Mouse (Mus musculus) kidney, postnatal 14 days (tissue): ENCODE results near the gene Ncapg2.
A peak's percentile ranks its signal among the peaks of the same experiment; 100 is the strongest.

Source experiments
- DNase-seq: peaks from one replicate; pipeline ENCODE4 v3.0.0; 2022; ENCODE audit warnings: mixed read lengths

Gene Ncapg2

GRCm38 (mm10) chr12:116405045-116405835, at the start of gene Ncapg2:
Gene Ncapg2 (plus strand): TSS chr12:116405402.
- peak; percentile 99 for DNase-seq

DNA sequence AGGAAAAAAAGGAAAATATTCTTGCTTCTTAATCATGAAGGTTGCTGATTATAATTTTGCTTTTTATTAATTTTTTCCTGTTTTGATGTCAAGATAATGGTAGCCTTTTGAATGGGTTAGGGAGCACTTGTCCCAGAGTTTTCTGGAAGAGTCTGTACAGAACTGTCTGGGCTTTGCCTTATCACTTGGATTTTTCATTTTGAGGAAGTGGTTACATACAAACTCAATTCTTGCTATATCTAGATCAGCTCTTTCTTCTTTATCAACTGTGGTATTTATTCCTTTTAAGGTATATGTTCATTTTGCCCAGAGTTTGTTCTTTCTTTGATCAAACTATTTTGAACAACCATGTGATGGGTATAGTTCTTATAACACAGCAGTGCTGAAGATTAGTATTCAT, 43.1 kb upstream of the Ncapg2 start:
- DNase-seq = no peak

DNA sequence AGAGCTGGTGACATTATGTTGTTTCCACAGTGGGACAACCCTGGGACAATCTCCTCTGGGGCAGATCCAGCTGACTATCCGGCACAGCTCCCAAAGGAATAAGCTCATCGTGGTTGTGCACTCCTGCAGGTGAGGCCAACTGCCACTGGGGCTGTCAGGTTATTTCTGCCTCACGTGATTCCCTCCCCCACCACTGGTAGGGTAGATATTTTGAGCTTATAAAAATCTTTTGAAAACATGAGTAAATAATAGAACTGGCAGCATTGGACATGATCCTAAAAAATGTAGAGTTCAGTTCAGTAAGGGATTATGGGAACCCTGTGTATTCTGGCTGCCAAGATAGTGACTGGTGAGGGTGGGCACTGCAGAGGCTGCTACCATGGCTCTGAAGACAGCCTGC, 38.3 kb upstream of the Ncapg2 start:
- no peak for DNase-seq

DNA sequence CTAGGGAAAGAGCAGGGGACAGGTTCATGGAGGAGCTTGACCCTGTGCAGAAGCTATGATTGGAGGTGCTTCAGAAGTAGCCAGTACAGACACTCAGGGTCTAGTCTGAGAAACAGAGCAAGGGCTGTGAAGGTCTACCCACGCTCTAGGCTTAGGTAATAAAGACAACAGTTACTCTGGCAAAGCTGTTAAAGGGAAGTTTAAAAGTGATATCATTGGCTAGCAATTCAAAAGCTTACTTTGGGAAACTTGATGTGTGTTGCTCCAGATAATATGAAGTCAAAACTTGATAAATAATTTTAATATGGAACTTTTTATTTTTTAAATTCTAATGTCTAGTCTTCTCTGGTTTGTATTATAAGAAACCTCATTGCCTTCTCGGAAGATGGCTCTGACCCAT, 37.9 kb upstream of the Ncapg2 start:
- DNase-seq = no peak

DNA sequence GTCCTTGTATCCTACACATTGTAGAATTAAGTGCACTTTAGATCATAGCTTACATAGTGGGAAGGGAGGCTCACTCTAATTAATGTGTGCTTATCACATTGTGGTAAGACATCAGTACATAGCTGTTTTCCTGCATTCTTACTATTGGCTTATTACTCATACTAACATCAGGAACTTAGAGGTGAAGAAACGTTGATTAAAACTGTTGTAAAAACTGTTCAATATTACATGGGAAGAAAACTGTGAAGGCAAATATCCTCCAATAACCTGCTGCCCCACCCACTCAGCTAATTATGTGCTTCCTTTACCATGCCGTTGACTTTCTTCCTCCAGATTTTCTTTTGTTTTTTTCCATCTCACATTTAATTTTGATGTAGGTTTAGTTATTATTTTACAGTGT, 36.3 kb upstream of the Ncapg2 start:
- DNase-seq = no peak

GRCm38 (mm10) chr12:116383101-116383500, 22.1 kb upstream of the Ncapg2 start:
- no peak for DNase-seq

GRCm38 (mm10) chr12:116383995-116384394, 21.2 kb upstream of the Ncapg2 start:
- DNase-seq = no peak

GRCm38 (mm10) chr12:116386802-116387201, 18.4 kb upstream of the Ncapg2 start:
- DNase-seq = no peak

GRCm38 (mm10) chr12:116389868-116390267, 15.3 kb upstream of the Ncapg2 start:
- DNase-seq = no peak

DNA sequence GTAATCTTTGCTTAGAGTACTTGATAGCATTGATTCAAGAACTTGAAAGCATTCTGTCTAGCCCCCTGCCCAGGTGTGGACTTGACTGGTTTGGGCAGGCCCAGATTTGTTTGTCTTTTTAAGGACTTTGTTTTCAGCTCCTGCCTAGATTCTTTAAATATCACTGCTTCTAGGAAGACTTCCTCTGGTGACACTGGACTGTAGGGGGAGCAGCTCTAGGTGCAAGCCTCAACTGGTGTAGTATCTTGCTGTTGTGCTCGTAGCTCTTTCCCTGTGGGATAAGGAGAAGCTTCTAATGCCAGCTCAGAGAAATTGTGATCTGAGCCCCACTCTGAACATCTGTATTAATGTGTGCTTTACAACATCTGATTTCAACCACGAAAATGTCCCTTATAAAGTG, 10.9 kb upstream of the Ncapg2 start:
- no peak for DNase-seq

- DNase-seq = no peak
These were observed 9.9 kb upstream of the Ncapg2 start for GRCm38 (mm10) chr12:116395312-116395711.

DNA sequence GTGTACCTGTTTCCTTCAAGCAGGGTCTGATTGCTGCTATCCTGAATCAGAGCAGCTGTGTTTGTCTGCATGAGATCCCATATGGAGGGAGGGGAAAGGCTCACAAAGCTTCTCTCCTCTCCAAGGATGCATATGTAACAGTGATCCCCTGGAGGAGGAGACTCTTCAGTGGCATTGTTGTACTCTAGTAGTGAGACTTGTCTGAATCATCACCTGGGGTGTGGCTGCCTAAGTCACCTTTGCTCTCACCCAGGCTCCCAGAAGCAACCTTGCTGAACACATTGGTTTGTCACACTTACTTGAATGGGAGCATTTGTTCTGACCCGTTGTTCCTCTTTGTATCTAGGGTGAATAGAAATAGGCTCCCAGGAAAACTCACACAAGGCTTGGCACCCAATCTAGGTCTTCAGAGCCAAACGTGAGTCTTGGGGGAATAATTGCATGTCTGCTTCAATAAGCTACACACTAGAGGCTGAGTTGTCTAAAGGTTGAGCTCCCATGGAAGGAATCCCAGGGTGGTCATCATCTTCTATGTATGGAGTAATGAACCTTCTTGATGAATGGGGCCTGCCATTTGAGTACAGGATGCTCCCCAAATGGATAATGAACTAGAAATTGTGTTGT, 9.0 kb upstream of the Ncapg2 start:
- no peak for DNase-seq

GRCm38 (mm10) chr12:116404012-116404679, 1.1 kb upstream of the Ncapg2 start:
- DNase-seq = peak; percentile 4

DNA sequence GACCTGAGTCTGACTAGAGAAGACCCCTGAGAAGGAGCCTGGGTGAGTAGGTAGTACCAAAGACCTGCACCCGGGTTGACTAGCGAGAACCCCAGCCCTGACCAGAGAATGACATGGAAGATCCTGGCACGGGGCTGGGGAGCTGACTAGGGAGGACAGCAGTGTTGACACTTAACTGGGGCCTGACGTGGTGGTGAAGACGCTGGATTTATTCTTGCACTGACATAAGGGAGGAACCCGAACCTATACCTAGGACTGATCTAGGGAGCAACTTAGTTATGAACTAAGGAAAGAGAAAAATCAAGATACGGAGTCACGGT, 594 bp downstream of the Ncapg2 start:
- DNase-seq = no peak

DNA sequence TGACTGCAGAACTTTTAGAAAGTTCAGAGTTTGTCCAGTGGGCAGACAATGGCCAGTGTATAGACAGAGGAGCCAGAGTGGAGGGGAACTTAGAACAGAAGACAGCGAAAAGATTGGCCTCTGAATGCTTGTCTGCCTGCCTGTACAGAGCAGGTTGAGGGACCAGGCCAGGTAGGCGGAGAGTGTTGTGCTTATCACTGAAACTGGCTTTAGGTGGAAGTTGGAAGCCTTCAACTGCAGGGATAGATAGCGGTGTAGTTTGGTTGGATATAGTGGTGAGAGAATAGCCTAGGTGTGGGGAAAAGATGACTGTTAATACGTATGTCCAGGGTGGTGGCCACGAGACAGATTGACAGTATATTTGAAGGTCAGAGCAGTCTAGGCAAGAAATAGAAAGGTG, 2.7 kb downstream of the Ncapg2 start:
- no peak for DNase-seq

GRCm38 (mm10) chr12:116414941-116415340, 9.7 kb downstream of the Ncapg2 start:
- no peak for DNase-seq

DNA sequence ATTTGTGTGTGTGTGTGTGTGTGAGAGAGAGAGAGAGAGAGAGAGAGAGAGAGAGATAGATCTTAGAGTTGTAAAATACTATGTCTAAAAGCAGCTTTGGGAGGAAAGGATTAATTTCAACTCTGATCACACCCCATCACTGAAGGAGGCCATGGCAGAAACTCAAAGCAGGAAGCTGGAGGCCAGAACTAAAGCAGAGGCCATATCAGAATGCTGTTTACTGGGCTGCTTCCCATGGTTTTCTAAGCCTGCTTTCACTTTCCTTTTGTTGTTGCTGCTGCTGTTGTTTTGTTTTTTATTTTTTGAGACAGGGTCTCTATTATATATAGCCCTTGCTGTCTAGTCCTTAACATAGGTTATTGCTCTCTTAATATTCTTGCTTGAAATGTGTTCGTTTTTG, 11.3 kb downstream of the Ncapg2 start:
- no peak for DNase-seq

DNA sequence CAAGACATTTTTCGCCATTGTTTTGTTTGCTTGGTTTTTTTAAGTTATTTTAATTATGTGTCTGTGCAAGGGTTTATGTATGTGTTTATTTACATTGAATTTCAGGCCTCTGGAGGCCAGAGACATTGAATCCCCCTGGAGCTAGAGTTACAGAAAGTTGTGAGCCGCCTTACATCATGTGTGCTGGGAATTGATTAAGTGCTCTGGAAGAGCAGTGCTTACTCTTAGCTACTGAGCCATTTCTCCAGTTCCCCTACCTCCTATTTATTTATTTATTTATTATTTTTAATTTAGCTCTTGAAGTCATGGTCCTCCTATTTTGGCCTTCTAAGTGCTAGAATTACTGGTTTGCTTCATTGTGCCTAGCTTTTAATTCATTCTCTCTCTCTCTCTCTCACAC, 16.5 kb downstream of the Ncapg2 start:
- DNase-seq = no peak

DNA sequence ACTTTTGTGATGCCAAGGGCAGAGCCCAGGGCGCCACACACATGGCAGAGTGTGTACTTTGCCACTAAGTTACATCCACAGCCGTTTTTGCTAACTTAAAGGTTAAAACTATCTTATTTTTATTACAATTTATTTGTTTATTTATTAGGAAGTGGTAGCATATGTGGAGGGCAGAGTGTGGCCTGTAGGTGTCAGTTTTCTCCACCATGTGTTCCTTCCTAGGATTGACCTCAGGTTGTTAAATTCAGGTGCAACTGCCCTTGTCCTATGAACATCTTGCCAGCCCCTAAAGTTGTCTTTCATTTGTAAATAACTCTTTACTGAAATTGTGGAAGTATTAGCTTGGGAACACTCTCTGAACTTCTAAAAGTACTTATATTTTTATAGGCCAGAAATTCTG, 20.2 kb downstream of the Ncapg2 start:
- no peak for DNase-seq

- DNase-seq = no peak
These were observed 28.5 kb downstream of the Ncapg2 start for GRCm38 (mm10) chr12:116433742-116434141.

- DNase-seq = no peak
These were observed 30.0 kb downstream of the Ncapg2 start for GRCm38 (mm10) chr12:116435232-116435631.

DNA sequence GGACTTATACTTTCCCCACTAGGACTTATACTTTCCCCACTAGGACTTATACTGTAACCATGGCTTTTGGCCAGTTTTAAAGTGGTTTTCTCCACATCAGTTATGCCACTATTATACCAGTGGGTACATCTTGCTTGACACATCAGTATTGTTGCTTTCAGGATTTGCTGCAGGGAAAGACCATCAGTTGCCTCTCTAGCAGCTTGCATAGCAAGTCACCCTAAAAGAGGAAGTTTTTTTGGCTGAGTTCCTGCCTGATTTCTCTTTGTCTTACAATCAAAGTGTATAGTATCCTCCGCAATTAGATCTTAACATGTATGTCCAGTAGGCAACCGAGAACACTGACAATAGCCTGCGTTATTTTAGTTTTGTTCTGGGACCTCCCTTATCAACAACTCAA, 30.9 kb downstream of the Ncapg2 start:
- no peak for DNase-seq

DNA sequence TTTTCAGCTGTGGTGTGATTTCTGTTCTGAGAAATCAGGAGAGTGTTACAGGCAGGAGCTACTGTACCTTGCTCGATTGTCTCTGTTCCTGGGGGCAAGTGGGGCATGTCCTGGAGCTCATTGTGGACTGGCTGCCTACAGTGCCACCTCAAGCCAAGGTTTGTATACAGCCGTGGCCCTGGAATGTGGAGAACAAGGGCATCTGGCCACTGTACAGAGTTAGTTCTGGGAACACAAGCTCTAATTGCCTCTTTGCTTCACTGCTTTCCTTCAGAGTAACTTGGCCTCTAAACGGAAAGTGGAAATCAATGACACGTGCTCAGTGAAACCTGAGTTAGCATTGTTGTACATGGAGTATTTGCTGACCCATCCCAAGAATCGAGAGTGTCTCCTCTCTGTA, 33.4 kb downstream of the Ncapg2 start:
- peak; percentile 63 for DNase-seq

- DNase-seq = no peak
These were observed 37.0 kb downstream of the Ncapg2 start for GRCm38 (mm10) chr12:116442184-116442583.
